Mouse (Mus musculus) MEL (cell line): ENCODE results near the gene Hikeshi. TPM values are rescaled to one million over a fixed set of nuclear protein-coding genes. Genes with fewer than 3 reads are reported as not detected.

ENCODE experiments used
- DNase-seq: peaks from one replicate; pipeline ENCODE4 v3.0.0; 2011; ENCODE audit warnings: low read depth, low spot score
- H3K27ac ChIP-seq: 2 replicates; pipeline ENCODE4 v1.5.1; 2012; ENCODE audit warnings: low read depth, mild to moderate bottlenecking, control low read depth, low read length, moderate library complexity; ENCODE audit not compliant: control insufficient read depth
- H3K27me3 ChIP-seq, 2 experiments: fragments of 150-350 bp in 1 of 2; sonication (generic) in 1 of 2; 2 replicates each; pipeline ENCODE4 v1.6.1; 2012; ENCODE audit warnings: low read length in 2 of 2, mild to moderate bottlenecking in 2 of 2, improper control_type of control experiment in 1 of 2, moderate library complexity in 1 of 2; ENCODE audit not compliant: insufficient read depth in 2 of 2, control insufficient read depth in 1 of 2
- H3K36me3 ChIP-seq, 2 experiments: 2 replicates each; pipeline ENCODE4 v1.6.1; 2012 to 2014; ENCODE audit warnings: low read length in 2 of 2, improper control_type of control experiment in 1 of 2, inconsistent platforms in 1 of 2, mild to moderate bottlenecking in 1 of 2; ENCODE audit not compliant: insufficient read depth in 2 of 2, control insufficient read depth in 1 of 2
- H3K4me1 ChIP-seq, 2 experiments: fragments of 150-350 bp in 1 of 2; sonication (generic) in 1 of 2; 2 replicates each; pipeline ENCODE4 v1.6.1; 2012; ENCODE audit warnings: low read length in 2 of 2, improper control_type of control experiment in 1 of 2, mild to moderate bottlenecking in 1 of 2; ENCODE audit not compliant: insufficient read depth in 2 of 2, control insufficient read depth in 1 of 2
- H3K4me3 ChIP-seq, 2 experiments: fragments of 150-350 bp in 1 of 2; sonication (generic) in 1 of 2; 2 replicates each; pipeline ENCODE4 v1.5.1; 2012; ENCODE audit warnings: low read depth in 2 of 2, low read length in 2 of 2, mild to moderate bottlenecking in 2 of 2, moderate library complexity in 2 of 2, control low read depth in 1 of 2, improper control_type of control experiment in 1 of 2; ENCODE audit not compliant: control insufficient read depth in 1 of 2, insufficient read depth in 1 of 2
- H3K79me2 ChIP-seq: 2 replicates; pipeline ENCODE4 v1.6.1; 2012; ENCODE audit warnings: mild to moderate bottlenecking, low read length, moderate library complexity; ENCODE audit not compliant: control insufficient read depth, poor library complexity, insufficient read depth
- H3K9ac ChIP-seq: 2 replicates; pipeline ENCODE4 v1.6.1; 2012; ENCODE audit warnings: low read depth, mild to moderate bottlenecking, control low read depth, low read length, moderate library complexity; ENCODE audit not compliant: control insufficient read depth, poor library complexity, severe bottlenecking
- H3K9me3 ChIP-seq: fragments of 150-350 bp; sonication (generic); replicated peaks from 2 replicates; pipeline ENCODE4 v1.6.1; 2012; ENCODE audit warnings: mild to moderate bottlenecking, low read length, improper control_type of control experiment, moderate library complexity; ENCODE audit not compliant: insufficient read depth
- CTCF ChIP-seq, 3 experiments: IDR thresholded peaks in 2 of 3; conservative IDR thresholded peaks in 1 of 3; 2 replicates each; pipeline ENCODE4 v1.5.1; 2011 to 2012; ENCODE audit warnings: low read length in 3 of 3, low read depth in 2 of 3, mild to moderate bottlenecking in 2 of 3, improper control_type of control experiment in 1 of 3, inconsistent platforms in 1 of 3, mixed read lengths in 1 of 3, moderate library complexity in 1 of 3; ENCODE audit not compliant: control insufficient read depth in 1 of 3, insufficient read depth in 1 of 3, poor library complexity in 1 of 3, severe bottlenecking in 1 of 3
- ELF1 ChIP-seq: IDR thresholded peaks from 2 replicates; pipeline ENCODE4 v1.6.1; 2014; ENCODE audit warnings: low read depth, mild to moderate bottlenecking, inconsistent platforms, low read length, improper control_type of control experiment, moderate library complexity
- EP300 ChIP-seq, 2 experiments: IDR thresholded peaks; 2 replicates each; pipeline ENCODE4 v1.6.1; 2011; ENCODE audit warnings: improper control_type of control experiment in 2 of 2, low read length in 2 of 2, low read depth in 1 of 2, mild to moderate bottlenecking in 1 of 2
- GABPA ChIP-seq: IDR thresholded peaks from 2 replicates; pipeline ENCODE4 v1.6.1; 2012; ENCODE audit warnings: low read depth, mild to moderate bottlenecking, inconsistent platforms, low read length, improper control_type of control experiment, moderate library complexity
- JUND ChIP-seq: IDR thresholded peaks from 2 replicates; pipeline ENCODE4 v1.6.1; 2011; ENCODE audit warnings: low read depth, mild to moderate bottlenecking, improper control_type of control experiment, low read length
- MAX ChIP-seq: IDR thresholded peaks from 2 replicates; pipeline ENCODE4 v1.6.1; 2011; ENCODE audit warnings: low read length, improper control_type of control experiment
- MXI1 ChIP-seq: IDR thresholded peaks from 2 replicates; pipeline ENCODE4 v1.6.1; 2011; ENCODE audit warnings: mild to moderate bottlenecking, low read depth, low read length, improper control_type of control experiment
- NELFE ChIP-seq: IDR thresholded peaks from 2 replicates; pipeline ENCODE4 v1.6.1; 2011; ENCODE audit warnings: low read depth, low read length, improper control_type of control experiment
- NRF1 ChIP-seq: IDR thresholded peaks from 2 replicates; pipeline ENCODE4 v1.6.1; 2014; ENCODE audit warnings: low read depth, mild to moderate bottlenecking, inconsistent platforms, low read length, improper control_type of control experiment, moderate library complexity; ENCODE audit not compliant: poor library complexity, insufficient read depth, severe bottlenecking
- POLR2A ChIP-seq, 2 experiments: IDR thresholded peaks; 2 replicates each; pipeline ENCODE4 v1.6.1; 2011 to 2012; ENCODE audit warnings: low read length in 2 of 2, mild to moderate bottlenecking in 2 of 2, control low read depth in 1 of 2, improper control_type of control experiment in 1 of 2, low read depth in 1 of 2, moderate library complexity in 1 of 2; ENCODE audit not compliant: control insufficient read depth in 1 of 2, insufficient read depth in 1 of 2, poor library complexity in 1 of 2
- POLR2AphosphoS5 ChIP-seq: IDR thresholded peaks from 2 replicates; pipeline ENCODE4 v1.6.1; 2012; ENCODE audit warnings: low read depth, borderline replicate concordance, mild to moderate bottlenecking, inconsistent platforms, low read length, moderate library complexity, mixed read lengths
- RAD21 ChIP-seq: IDR thresholded peaks from 2 replicates; pipeline ENCODE4 v1.6.1; 2011; ENCODE audit warnings: mild to moderate bottlenecking, low read depth, low read length, improper control_type of control experiment
- RCOR1 ChIP-seq: IDR thresholded peaks from 2 replicates; pipeline ENCODE4 v1.6.1; 2012; ENCODE audit warnings: low read depth, mild to moderate bottlenecking, inconsistent platforms, low read length, improper control_type of control experiment
- SIN3A ChIP-seq: IDR thresholded peaks from 2 replicates; pipeline ENCODE4 v1.6.1; 2012; ENCODE audit warnings: low read length, improper control_type of control experiment, inconsistent platforms
- SMC3 ChIP-seq: IDR thresholded peaks from 2 replicates; pipeline ENCODE4 v1.6.1; 2011; ENCODE audit warnings: low read depth, low read length, improper control_type of control experiment
- TAL1 ChIP-seq: IDR thresholded peaks from 2 replicates; pipeline ENCODE4 v1.6.1; 2012; ENCODE audit warnings: mild to moderate bottlenecking, inconsistent platforms, low read length, moderate library complexity, mixed read lengths
- TBP ChIP-seq: IDR thresholded peaks from 2 replicates; pipeline ENCODE4 v1.8.0; 2011; ENCODE audit warnings: low read depth, low read length, improper control_type of control experiment
- USF1 ChIP-seq: IDR thresholded peaks from 2 replicates; pipeline ENCODE4 v1.6.1; 2014; ENCODE audit warnings: low read depth, mild to moderate bottlenecking, inconsistent platforms, low read length, improper control_type of control experiment, moderate library complexity
- ZC3H11A ChIP-seq: IDR thresholded peaks from 2 replicates; pipeline ENCODE4 v1.6.1; 2012; ENCODE audit warnings: low read depth, mild to moderate bottlenecking, inconsistent platforms, low read length, improper control_type of control experiment
- ZMIZ1 ChIP-seq: IDR thresholded peaks from 2 replicates; pipeline ENCODE4 v1.6.1; 2012; ENCODE audit warnings: low read depth, mild to moderate bottlenecking, inconsistent platforms, low read length, improper control_type of control experiment, moderate library complexity
- polyA plus RNA-seq, 2 experiments: library from polyadenylated mRNA; stranded (reverse) in 1 of 2; unstranded in 1 of 2; fragments of >175 nt in 1 of 2; fragments of >200 nt in 1 of 2; gene quantifications; 2 replicates each; pipeline versions ENCODE4 v1.2.1 to v1.2.4; 2012; ENCODE audit warnings: low replicate concordance in 2 of 2, low read depth in 1 of 2; ENCODE audit not compliant: insufficient read length in 2 of 2, insufficient read depth in 1 of 2, missing spikeins in 1 of 2
- total RNA-seq: library from RNA; depleted of rRNA; stranded (reverse); fragments of 300-350 nt; gene quantifications from 2 replicates; pipeline ENCODE4 v1.2.3, GENCODE M21; 2012

Gene Hikeshi
- total and polyA plus RNA-seq, 3 experiments: 61.4 to 123 TPM; not detected in 1

GRCm38 (mm10) chr7:89908421-89908820 is 32.6 kb downstream of the Hikeshi start:
- H3K79me2 ChIP-seq: no peaks in the 10 kb centered on the region
- DNase-seq: no peak
- H3K4me1 ChIP-seq: no peaks in the 10 kb centered on the region
- no peaks in the 10 kb centered on the region; a peak in 1 of 4 replicates for H3K27me3 ChIP-seq
- no peak overlapping the region for H3K9ac ChIP-seq
- no peak overlapping the region for H3K4me3 ChIP-seq
- no peaks in the 10 kb centered on the region for H3K9me3 ChIP-seq
- H3K27ac ChIP-seq: no peak overlapping the region
- TF ChIP-seq USF1 (no peak), POLR2A (IDR thresholded peaks at IDR 0.05; ENCODE audit: control insufficient read depth in 1 of 2, insufficient read depth in 1 of 2, low read depth in 1 of 2, low read length in 2 of 2, poor library complexity in 1 of 2) (no peak), SIN3A (no peak), ZMIZ1 (no peak), ELF1 (no peak)
- H3K36me3 ChIP-seq: no peaks in the 10 kb centered on the region

- Histone ChIP-seq H3K9ac (no peak overlapping the region), H3K27ac (no peak overlapping the region), H3K4me1 (no peaks in the 10 kb centered on the region)
These were observed 33.1 kb downstream of the Hikeshi start for GRCm38 (mm10) chr7:89907950-89908349.

GRCm38 (mm10) chr7:89903442-89904343 is 37.3 kb downstream of the Hikeshi start, which contains the start of gene Ccdc81:
TSS of gene Ccdc81 (minus strand) at chr7:89903629.
- peaks cover 5 to 10% of the 10 kb centered on the region in 2 experiments; a peak in 3 of 4 replicates for H3K27me3 ChIP-seq
- no peaks in the 10 kb centered on the region for H3K4me1 ChIP-seq
- H3K36me3 ChIP-seq: no peaks in the 10 kb centered on the region
- no peak for TF ChIP-seq MAX
- TF ChIP-seq POLR2A (IDR thresholded peaks at IDR 0.05; ENCODE audit: control insufficient read depth in 1 of 2, insufficient read depth in 1 of 2, low read depth in 1 of 2, low read length in 2 of 2, poor library complexity in 1 of 2): no peak
- TF ChIP-seq EP300 (IDR thresholded peaks at IDR 0.05; ENCODE audit: low read depth in 1 of 2, low read length in 2 of 2): no peak
- no peak for TF ChIP-seq ELF1
- no peak for TF ChIP-seq MXI1
- no peak for TF ChIP-seq GABPA
- no peak for TF ChIP-seq POLR2AphosphoS5
- no peak for TF ChIP-seq JUND
- TF ChIP-seq, all 39 proteins: peak for 0
- no peak for DNase-seq
- H3K9ac ChIP-seq: no peak within 1 kb of the TSS
- H3K27ac ChIP-seq: no peak within 1 kb of the TSS
- no peaks in the 10 kb centered on the region for H3K79me2 ChIP-seq
- H3K9me3 ChIP-seq: no peaks in the 10 kb centered on the region
- H3K4me3 ChIP-seq: no peak within 1 kb of the TSS

More at GRCm38 (mm10) chr7:89907950-89908349, 33.1 kb downstream of the Hikeshi start:
- H3K36me3 ChIP-seq: no peaks in the 10 kb centered on the region
- no peak for TF ChIP-seq GABPA
- TF ChIP-seq RAD21: peak; percentile 28
- no peak for TF ChIP-seq MAX
- no peak for TF ChIP-seq NRF1
- TF ChIP-seq CTCF (IDR thresholded peaks at IDR 0.05 in 2 of 3, conservative IDR thresholded peaks at IDR 0.05 in 1 of 3; ENCODE audit: control insufficient read depth in 1 of 3, insufficient read depth in 1 of 3, low read depth in 2 of 3, low read length in 3 of 3, poor library complexity in 1 of 3, severe bottlenecking in 1 of 3): peak; percentile 74 to 95 (median 81)
- no peak for TF ChIP-seq TAL1
- no peak for TF ChIP-seq RCOR1
- TF ChIP-seq SMC3: peak; percentile 68
- no peak for TF ChIP-seq NELFE
- no peak for TF ChIP-seq USF1
- TF ChIP-seq TBP: no peak
- TF ChIP-seq ZC3H11A: no peak
- H3K9me3 ChIP-seq: no peaks in the 10 kb centered on the region
- no peaks in the 10 kb centered on the region for H3K79me2 ChIP-seq
- no peak overlapping the region for H3K4me3 ChIP-seq
- H3K27me3 ChIP-seq: no peaks in the 10 kb centered on the region; a peak in 2 of 4 replicates
- peak; percentile 82 for DNase-seq
